Mouse (Mus musculus): ENCODE results near the gene Gm20388.
A peak's percentile ranks its signal among the peaks of the same experiment; 100 is the strongest.

Gene Gm20388

DNA sequence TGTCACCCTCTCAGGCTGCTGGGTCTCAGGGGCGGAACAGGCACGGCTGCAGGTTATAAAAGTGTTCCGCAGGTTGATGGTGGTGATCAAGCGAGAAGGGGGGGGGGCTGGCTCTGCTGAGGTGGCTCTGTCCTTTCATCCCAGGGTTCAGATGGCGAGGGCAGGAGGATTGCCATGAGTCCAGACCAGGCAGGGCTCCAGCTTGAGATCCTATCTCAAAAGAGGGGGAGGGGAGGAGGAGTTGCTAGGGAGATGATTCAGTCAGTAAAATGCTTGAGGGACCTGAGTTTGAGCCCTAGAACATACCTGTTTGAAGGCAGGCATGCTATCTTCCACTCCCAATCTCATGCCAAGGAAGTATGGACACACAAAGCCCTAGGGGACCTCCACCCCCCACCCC, 649.9 kb downstream of the Gm20388 start:
- no peak for DNase-seq

DNA sequence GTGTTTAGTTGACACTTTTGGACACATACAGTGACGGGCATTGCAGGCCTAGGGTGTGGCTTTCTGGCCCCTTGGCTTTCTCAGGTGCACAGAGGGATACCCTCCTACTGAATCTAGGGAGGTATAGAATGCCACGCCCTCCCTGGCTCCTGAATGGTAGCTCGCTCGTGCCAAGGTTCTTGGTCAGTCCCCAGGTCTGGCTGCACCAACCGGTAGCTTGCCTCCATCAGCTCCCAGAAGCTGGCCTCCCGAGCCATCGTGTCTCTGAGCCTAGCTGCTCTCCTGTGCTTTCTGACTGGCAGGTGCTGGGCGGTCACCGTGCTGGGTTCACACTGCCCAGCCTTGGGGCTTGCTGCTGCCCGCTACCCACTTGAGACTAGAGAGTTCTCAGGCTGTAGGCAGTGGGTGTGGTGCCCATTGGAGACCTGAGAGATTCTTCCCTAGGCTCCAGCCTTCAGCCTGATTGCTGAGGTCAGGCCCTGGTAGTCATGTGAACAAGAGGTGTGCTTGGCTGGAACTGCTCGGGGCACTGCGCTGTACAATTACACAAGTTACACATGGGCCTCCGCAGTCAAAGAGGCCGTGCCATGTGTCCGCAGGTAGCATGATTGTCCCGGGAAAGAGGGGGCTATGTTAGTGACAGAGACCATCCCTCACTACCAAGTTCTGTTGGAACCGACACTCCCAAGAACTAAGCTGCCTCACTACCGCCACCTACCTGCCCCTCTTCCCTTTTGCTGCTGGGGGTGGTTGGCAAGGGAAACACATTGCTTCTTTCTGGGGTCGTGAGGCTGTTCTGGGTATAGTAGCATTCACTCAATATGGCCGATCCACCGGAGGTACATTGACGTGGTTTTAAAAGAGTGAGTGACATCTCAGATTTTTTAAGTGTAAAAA, 651.1 kb downstream of the Gm20388 start:
- DNase-seq, result no peak

DNA sequence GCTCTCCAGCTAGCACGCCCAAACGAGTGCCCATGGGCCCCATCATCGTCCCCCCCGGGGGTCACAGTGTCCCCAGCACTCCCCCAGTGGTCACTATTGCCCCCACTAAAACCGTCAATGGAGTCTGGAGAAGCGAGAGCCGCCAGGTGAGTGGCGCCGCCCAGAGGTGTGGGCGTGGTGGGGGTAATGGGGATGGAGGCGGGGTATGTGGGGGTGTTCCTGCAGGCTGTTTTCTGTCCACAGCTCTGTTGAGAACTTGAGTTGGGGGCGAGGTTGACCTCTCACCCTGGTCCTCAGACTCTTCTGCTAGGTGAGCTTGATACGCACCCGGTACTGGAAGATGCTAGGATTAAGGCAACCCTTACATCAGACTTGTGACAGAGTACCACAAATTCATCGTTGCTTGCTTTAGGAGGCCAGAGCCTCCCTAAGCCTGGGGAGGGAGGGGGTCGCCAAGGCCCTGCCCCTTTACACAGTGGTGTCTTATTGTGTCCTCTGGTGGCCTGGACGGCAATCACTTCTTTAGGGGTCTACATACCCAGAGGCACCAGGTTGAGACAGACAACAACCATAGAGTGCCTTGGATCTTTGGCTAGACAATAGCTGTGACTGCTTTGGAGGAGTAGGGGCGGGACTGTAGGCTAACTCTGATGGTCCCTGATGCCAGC, 652.2 kb downstream of the Gm20388 start:
- DNase-seq, result no peak

DNA sequence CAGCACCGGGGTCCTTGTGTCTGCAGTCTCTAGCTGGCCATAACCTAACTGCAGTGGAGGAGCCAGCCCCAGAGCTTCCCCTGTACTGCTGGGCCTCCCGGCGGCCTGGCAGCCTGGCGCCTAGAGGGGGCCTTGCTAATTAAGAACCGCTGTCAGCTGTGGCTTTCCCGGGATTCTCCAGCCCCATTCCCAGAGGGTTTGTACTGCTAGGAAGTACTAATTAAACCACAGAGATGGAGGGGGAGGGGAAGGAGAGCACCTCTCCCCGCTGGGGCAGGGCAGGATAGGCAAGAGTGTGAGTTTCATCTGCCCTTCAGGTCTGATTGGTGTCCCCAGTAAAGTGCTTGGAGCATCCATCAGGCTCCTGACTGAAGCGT, 652.7 kb downstream of the Gm20388 start:
- peak; percentile 74 for DNase-seq

DNA sequence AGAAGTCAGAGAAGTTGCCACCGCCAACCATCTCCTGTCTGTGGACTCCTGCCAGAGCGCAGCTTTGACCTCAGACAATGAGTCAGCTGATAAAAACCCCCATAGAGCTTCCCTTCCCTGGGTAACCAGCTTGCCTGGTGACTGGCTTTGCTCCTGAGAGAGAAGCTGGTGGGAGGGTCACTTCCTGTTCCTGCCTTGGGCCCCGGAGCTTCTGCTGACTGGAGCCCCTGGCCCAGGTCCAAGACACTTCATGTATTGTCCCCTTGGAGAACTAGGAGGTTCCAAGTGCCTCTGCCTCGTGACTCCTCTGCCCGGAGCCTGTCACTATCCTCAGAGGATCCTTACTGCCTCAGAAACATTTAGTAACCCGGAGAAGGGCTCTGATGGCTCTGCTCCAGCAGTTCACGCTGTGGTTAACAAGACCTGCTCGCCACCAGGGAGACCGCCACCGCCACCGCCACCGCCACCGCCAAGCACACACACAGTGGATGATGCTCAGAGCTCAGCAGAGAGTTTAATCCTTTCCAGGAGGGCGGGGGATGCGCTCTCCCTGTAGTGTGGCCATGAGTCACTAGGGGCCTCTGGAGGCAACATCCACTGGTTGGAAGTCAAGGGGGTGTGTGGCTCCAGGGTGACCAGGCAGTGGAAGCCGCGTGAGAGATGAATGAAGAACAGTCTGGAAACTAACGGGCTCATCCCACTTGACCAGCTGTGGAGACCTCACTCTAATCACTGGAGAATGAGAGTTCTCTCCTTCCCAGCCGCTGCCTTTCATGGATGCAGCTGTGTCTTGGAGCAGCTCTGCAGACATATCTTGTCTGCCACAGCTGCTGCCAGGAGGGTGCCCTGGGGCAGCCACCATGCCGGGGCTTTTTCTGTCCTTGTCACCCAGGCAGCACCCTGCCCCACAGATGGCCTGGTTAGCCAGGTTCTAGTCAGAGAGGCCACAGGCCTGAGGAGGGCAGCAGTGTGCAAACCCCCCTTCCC, 653.5 kb downstream of the Gm20388 start:
- peak; percentile 64 for DNase-seq

DNA sequence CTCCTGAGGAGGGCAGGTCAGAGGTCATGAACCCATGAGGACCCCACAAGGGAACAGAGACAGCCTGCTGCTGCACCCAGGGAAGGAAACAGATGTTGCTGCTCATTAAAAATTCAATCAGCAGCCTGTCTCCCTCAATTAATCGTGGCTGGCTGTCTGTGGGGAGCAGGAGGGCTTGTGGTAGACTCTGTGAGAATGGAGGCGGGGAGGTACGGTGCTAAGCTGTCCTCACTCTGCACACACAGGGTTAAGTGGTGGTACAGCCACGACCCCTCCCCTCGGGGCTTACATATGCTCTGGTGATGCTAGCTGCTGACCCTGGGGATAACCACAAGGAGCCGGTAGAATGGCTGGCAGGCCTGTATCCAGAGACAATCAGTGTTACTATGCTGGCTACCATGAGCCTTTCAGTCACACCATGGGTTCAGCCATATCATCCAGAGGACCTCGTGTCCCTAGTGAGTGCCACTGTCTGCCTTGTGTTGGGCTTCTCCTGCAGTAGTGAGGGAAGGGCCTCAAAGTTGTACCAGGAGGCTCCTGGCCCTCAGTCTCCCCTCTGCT, 654.6 kb downstream of the Gm20388 start:
- peak; percentile 68 for DNase-seq

DNA sequence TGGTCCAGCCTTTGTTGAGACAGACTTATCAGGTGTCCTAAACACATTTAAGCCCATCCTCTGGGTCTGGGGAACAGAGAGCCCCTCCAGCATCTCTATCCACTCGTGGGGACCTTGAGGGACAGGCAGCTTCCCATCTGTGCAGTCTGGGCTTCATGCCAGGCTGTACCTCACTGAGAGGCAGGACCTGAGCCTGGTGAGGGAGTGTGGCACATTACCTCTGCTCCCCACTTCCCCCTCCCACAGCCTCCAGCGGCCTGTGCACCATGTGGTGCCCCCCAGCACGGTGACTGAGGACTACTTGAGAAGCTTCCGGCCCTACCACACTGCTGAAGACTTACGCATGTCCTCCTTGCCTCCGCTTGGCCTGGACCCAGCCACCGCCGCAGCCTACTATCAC, 656.0 kb downstream of the Gm20388 start:
- DNase-seq, result no peak

DNA sequence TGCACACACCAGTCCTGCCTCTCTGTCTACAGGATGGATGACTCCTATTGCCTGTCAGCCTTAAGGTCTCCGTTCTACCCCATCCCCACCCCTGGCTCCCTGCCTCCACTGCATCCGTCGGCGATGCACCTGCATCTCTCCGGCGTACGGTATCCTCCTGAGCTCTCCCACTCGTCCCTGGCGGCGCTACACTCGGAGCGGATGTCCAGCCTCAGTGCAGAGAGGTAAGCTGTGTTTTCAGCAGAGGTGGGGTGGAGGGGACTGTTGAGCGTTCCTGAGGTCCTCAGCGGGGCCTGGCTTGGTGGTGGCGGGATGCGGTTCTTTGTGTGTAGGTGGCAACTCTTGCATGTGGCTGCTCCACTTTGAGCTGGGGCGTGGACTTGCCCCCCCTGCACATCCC, 657.1 kb downstream of the Gm20388 start:
- no peak for DNase-seq

DNA sequence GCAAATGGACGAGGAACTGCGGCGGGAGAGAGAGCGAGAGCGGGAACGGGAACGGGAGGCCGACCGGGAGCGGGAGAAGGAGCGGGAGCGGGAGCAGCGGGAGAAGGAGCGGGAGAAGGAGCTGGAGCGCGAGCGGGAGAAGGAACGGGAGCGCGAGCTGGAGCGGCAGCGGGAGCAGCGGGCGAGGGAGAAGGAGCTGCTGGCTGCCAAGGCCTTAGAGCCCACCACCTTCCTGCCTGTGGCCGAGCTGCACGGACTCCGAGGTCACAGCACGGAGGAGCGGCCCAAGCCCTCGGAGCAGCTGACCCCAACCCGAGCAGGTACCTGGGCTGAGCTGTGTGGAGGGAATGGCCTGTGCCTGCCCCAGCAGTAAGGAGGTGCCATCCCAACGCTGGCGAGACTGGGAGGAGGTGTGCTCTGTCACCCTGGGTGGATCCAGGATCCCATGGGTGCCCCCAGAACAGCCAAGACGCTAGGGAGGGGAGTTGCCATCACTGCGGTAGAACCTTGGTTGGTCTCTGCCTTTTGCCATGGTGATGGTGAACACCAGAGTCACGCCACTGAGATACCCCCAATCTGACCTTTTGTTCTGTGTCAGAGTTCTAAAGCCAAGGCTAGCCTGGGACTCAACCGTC, 657.6 kb downstream of the Gm20388 start:
- DNase-seq, result no peak

DNA sequence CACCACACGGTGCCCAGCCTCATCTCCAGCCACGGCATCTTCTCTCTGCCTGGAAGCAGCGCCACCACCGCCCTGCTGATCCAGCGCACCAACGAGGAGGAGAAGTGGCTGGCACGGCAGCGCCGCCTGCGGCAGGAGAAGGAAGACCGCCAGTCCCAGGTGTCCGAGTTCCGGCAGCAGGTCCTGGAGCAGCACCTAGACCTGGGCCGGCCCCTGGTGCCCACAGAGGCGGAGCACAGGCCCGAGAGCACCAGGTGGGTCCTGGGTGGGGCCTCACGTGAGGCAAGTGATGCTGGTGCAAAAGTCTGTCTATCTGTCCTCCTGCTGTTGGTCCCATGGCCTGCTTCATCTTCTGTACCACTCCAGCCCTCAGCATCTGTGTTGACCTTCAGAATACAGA, 658.5 kb downstream of the Gm20388 start:
- DNase-seq, result no peak

DNA sequence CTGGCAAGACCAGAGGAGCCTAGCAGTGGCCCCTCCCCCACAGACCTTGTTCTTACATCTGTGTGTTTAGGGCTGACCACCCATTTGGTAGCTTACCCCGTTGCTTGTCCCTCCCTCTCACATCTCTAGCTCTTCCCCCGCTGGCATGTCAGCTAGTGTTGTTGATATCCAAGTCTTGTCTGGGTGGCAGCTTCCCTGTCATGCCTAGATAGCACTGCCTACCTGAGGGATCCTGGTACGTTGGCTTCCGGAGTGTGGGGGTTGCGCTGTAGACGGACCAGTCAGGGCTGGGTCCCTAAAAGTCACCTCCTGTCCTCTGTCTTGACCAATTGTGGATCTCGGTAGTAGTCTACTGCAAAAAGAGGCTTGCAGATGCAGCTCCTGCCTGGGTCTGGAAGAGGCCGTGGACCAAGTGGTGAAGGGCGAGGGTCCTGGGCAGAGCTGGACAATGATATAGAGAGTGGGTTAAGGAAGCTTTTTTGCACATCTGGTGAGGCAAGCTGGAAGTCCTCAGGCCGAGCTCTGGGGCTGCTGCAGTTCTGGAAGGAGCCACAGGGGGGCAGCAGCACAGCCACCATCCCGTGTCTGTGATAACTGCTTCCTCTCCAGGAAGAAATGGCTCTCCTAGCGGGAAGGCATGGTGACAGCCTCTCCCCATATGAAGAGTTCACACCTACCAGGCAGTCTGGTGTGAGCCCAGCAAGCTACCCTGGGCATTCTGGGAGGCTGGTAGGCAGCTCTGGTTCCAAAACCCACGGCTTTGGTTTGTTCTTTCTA, 659.5 kb downstream of the Gm20388 start:
- DNase-seq, result peak; percentile 79

DNA sequence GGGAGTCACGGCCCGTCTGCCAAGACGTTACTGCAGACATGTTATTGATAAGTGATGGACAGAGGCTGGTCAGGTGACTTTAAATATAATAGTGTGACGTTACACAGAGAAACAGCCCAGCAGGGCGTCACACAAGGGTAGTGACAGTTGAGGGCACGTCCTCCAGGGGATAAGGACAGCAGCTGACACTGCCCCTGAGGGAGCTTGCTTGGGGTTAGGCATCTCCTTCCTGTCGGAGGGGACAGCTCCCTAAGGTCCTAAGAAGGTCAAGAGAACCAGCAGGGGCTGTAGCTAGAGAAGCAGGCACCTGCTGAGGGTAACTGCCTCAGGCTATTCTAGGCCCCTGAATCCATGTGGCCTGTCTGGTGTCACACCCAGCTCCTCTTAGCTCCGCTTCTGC, 660.9 kb downstream of the Gm20388 start:
- no peak for DNase-seq

DNA sequence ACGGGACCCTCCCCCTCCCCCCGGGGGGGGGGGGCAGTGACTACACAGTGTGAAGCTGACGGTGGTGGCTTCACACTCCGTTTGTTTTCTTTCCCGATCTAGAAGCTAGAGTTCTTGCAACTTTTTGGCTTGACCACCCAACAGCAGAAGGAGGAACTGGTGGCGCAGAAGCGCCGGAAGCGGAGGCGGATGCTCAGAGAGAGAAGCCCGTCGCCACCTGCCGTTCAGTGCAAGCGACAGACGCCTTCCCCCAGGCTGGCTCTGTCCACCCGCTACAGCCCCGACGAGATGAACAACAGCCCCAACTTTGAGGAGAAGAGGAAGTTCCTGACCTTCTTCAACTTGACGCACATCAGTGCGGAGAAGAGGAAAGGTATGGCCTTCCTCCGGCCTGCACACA, 661.9 kb downstream of the Gm20388 start:
- DNase-seq, result no peak

DNA sequence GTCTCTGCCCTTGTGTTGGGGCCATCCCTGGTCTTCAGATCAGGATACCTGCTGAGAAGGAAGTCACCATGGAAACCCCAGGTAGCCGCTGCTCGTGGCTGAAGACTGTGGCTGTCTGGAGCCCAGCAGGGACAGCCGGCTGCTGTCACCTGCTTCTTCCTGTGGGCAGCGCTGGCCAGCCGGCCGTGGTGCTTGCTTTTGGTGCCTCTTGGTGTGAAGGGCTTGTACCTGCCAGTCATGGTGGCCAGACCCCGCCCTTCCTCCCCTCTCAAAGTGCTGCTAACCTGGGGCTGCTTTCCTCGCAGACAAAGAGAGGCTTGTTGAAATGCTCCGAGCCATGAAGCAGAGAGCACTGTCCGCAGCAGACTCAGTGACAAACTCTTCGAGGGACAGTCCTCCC, 663.2 kb downstream of the Gm20388 start:
- DNase-seq, result no peak

DNA sequence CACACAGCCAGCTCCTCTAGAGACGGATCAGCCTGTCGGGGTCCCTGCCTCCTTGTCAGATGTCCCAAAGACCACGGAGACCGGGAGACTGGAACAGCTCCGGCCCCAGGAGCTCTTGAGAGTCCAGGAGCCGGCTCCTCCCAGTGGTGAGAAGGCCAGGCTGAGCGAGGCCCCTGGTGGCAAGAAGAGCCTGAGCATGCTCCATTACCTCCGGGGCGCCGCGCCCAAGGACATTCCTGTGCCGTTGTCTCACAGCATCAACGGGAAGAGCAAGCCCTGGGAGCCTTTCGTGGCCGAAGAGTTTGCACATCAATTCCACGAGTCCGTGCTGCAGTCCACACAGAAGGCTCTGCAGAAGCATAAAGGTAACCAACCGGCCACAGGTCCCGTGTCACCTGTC, 664.3 kb downstream of the Gm20388 start:
- DNase-seq, result no peak

DNA sequence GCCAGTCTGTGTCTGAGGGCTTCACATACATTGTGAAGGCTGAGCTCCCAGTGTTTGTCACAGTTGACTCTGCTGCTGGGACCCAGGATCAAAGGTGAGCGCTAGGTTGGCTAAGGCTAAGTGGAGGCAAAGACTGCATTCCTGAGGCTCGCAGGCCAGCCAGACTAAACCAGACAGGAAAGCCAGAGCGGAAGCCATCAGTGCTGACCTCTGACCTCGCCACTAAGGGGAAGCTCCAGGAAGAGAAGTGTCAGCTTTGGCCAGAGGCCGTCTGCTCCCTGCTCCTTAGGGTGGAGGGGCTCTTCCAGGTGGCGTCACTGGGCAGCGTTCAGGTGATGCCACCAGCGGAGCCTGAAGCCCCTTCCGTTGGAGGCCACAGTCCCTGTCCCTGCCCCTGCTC, 665.2 kb downstream of the Gm20388 start:
- peak; percentile 59 for DNase-seq

DNA sequence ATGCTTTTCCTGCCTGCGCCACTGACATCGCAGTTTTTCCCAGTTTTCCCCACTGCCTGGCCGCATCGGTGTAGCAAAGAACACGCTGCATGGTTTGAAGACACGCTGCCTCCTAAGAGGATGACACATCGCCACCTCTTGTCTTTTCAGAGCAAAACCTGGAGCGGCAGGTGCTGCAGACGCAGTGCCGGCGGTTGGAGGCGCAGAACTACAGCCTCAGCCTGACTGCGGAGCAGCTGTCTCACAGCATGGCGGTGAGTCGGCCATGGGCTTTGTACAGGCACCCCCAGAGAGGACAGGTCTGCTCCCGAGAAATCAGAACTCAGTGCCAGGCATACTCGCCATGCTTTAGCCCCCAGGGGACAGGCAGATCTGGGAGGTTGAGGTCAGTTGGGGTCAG, 667.2 kb downstream of the Gm20388 start:
- no peak for DNase-seq

DNA sequence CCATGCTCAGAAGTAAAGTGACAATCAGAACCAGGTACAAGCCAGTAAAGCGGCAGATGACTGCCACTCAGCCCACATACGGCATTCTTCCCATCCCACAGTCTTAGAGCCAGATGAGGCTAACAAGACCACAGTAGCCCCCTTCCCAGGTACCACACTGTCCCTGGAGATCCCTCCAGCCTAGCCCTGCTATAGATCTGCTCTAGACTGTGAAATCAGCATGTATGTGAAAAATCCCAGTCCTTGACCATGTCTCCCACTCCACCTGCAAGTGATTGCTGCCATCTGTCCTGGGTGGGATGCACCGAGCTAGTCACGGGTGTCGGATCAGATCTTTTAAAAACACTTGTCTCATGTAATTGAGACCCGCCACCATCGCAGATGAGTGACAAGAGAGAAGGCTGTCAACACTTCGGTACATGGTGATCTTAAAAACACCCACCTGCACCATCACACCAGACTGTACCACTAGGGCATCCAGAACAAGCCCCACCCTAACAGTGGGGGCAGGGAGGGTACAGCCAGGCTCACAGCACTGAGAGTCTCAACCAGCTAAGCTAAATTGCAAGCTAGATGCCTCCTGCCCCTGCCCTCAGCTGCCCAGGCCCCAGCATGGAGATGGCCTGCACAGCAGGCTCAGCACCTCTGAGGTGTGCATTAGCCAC, 669.8 kb downstream of the Gm20388 start:
- DNase-seq, result no peak

DNA sequence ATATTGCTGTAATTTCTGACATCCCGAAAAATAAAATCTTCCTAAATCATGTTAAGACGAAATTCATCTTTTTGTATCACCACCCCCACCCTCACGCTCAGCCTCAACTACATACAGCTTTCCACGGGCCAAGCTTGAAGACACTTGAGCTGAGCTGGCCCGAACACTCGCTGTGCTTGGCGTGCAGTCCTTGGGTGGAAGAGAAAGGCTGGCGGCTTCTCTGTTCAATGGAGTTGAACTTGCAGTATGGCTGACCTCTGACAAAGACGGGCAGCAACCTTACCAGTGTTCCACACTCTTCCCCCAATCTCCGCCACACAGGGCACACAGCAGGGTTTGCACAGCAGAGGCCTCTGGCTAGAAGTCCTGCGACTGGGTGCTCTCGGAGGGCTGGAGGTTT, 670.7 kb downstream of the Gm20388 start:
- no peak for DNase-seq

DNA sequence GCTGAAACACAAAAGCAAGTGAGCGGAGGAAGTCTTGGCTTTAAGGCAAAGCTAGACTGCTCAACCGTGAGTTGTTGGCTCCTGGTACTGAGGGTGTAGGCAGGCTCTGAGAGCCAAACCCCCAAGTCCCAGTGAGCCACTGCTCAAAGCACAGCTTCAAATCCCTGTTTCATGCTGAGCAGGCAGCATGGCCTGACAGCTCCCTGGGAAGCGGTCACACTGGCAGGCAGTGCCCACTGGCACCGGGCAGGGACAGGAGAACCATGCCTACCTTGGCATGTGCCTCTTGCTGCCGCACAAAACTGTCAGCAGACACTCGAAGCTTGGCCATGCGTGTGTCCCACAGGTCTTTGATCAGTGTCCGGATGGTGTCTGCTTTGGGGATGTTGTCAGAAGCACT, 671.2 kb downstream of the Gm20388 start:
- DNase-seq, result no peak

DNA sequence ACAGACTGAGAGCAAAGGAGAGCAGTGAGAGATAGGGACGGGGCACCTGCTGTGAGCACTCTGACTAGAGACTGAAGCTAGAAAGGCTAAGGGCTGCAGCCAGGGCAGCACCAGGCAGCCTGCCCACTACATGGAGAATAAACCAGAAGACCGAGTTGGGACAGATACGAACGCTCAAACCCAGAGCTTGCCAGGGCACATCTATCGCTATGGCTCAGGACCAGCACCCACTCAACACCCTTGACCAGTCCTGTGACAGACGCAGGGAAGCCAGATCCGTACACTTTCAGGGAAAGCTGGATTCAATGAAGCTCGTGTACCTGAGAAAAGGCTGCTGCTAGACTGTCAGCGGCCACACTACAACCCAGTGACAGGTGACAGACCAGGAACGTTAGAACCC, 674.9 kb downstream of the Gm20388 start:
- no peak for DNase-seq
